Mouse (Mus musculus) lung, postnatal 0 days (tissue): ENCODE data around the gene Slc13a2. TPM values are rescaled to one million over a fixed set of nuclear protein-coding genes. Genes with fewer than 3 reads are reported as not detected.

Experiments used
- ATAC-seq: fragments of 200-750 bp; cut with Nextera tagmentation; 2 replicates; pipeline ENCODE4 v1.8.0; 2017; ENCODE audit warnings: moderate library complexity
- DNase-seq: peaks from one replicate; pipeline ENCODE4 v3.0.0-alpha.2; 2016; ENCODE audit warnings: low spot score
- H3K27ac ChIP-seq: fragments of 300-500 bp; sonication (generic); 2 replicates; pipeline ENCODE4 v1.5.1; 2014; ENCODE audit warnings: antibody characterized with exemption, mild to moderate bottlenecking, low read length, mixed read lengths
- H3K27me3 ChIP-seq: fragments of 300-500 bp; sonication (generic); replicated peaks from 2 replicates; pipeline ENCODE4 v1.6.1; 2014; ENCODE audit warnings: low read length, mixed read lengths; ENCODE audit not compliant: insufficient read depth
- H3K36me3 ChIP-seq: fragments of 300-500 bp; sonication (generic); 2 replicates; pipeline ENCODE4 v1.6.1; 2014; ENCODE audit warnings: low read length, mixed read lengths; ENCODE audit not compliant: insufficient read depth
- H3K4me1 ChIP-seq: fragments of 300-500 bp; sonication (generic); 2 replicates; pipeline ENCODE4 v1.6.1; 2014; ENCODE audit warnings: antibody characterized with exemption, low read depth, low read length, mixed read lengths; ENCODE audit not compliant: insufficient read depth
- H3K4me2 ChIP-seq: fragments of 300-500 bp; sonication (generic); replicated peaks from 2 replicates; pipeline ENCODE4 v1.6.1; 2014; ENCODE audit warnings: low read depth, mild to moderate bottlenecking, low read length, moderate library complexity, mixed read lengths
- H3K4me3 ChIP-seq: fragments of 300-500 bp; sonication (generic); 2 replicates; pipeline ENCODE4 v1.5.1; 2014; ENCODE audit warnings: low read depth, low read length
- H3K9ac ChIP-seq: fragments of 300-500 bp; sonication (generic); replicated peaks from 2 replicates; pipeline ENCODE4 v1.6.1; 2014; ENCODE audit warnings: low read depth, mild to moderate bottlenecking
- H3K9me3 ChIP-seq: fragments of 300-500 bp; sonication (generic); 2 replicates; pipeline ENCODE4 v1.6.1; 2016; ENCODE audit warnings: low read length, mixed read lengths
- CTCF ChIP-seq: IDR thresholded peaks from 2 replicates; pipeline ENCODE4 v1.5.1; 2016; ENCODE audit warnings: antibody characterized with exemption, mild to moderate bottlenecking
- EP300 ChIP-seq: IDR thresholded peaks from 2 replicates; pipeline ENCODE4 v1.6.1; 2016; ENCODE audit warnings: antibody characterized with exemption, mild to moderate bottlenecking, control low read depth
- WGBS: fragments of 180-500 bp; shearing (Covaris S2); extraction: QIAGEN DNeasy Blood & Tissue Kit; methylation state at CpG from one replicate; pipeline ENCODE4 v1.1.7; 2014; 5-methylcytosine and 5-hydroxymethylcytosine counted together
- polyA plus RNA-seq: library from polyadenylated mRNA; unstranded; fragments of >200 nt; fragmentation: Nextera tagmentation; extraction: Ambion mirVana; gene quantifications from 2 replicates; pipeline ENCODE4 v1.2.1, GENCODE M21; 2015

Gene Slc13a2
- polyA plus RNA-seq, 1 experiment from 2014 or later: 0.43 TPM

DNA sequence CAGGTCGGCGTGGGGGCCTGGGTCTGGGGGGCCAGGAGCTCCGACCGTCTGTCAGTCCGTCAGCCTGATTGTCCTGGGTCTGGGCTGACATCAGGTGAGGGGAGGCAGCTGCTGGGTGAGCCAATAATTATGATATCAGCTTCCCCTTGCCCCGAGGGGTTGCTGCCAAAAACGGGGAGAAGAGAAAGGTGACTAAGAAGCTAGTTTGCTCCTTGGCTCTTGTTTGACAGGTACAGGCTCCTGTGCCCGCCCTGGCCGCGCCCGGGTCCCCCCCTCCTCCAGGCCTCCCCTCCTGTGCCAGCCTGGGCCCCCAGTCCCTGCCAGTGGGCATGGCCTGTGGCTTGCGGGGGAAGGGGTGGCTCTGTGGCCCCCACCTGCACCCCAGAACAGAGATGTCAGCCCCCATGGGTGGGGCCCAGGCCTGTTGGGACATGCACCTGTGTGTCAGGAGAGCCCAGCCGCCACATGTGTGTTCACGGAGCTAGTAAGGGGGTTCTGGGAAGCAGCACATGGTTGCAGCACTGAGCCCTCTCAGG lies 35.4 kb downstream of the Slc13a2 start, which contains the start of gene Foxn1:
TSS of gene Foxn1 (minus strand) at position 51 of the 536 bp plus-strand sequence.
- DNase-seq: no peak
- ATAC-seq: no peak

DNA sequence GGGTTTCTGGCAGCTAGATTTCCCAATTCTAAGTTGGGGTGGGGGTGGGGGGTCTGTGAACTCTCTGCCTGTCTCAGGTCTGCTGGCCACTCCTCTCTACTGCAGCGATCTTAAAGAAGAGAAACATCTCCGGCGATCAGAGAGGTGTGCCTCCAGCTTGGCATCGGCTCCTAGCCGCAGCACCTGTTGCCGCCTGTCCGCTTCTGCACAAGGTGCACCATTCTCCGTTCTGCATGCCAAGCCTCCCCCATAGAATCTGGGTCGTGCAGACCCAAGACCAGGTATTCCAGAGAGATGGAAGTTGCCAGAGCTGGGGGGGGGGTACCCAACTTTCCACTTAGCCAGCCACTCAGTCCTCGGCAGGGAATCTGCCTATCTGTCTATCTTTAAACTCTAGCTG lies 36.2 kb downstream of the Slc13a2 start:
- DNase-seq: no peak
- TF ChIP-seq CTCF (no peak), EP300 (no peak)
- Histone ChIP-seq H3K27ac (no peak overlapping the region), H3K36me3 (no peaks in the 10 kb centered on the region), H3K9me3 (no peaks in the 10 kb centered on the region), H3K4me1 (no peaks in the 10 kb centered on the region), H3K27me3 (no peaks in the 10 kb centered on the region), H3K4me3 (no peak overlapping the region), H3K4me2 (no peak overlapping the region), H3K9ac (no peak overlapping the region)
- WGBS: 85% methylated on average over 10 of the region's 10 CpGs
- ATAC-seq: no peak

More for the DNA sequence above, 35.4 kb downstream of the Slc13a2 start, which contains the start of gene Foxn1:
- WGBS: 70% methylated on average over 11 of the region's 14 CpGs
- Histone ChIP-seq H3K36me3 (no peaks in the 10 kb centered on the region), H3K27me3 (no peaks in the 10 kb centered on the region), H3K27ac (no peak within 1 kb of the TSS), H3K4me2 (no peak within 1 kb of the TSS), H3K9me3 (no peaks in the 10 kb centered on the region), H3K9ac (no peak within 1 kb of the TSS), H3K4me1 (no peaks in the 10 kb centered on the region), H3K4me3 (no peak within 1 kb of the TSS)
- TF ChIP-seq EP300: no peak
- TF ChIP-seq CTCF: no peak

DNA sequence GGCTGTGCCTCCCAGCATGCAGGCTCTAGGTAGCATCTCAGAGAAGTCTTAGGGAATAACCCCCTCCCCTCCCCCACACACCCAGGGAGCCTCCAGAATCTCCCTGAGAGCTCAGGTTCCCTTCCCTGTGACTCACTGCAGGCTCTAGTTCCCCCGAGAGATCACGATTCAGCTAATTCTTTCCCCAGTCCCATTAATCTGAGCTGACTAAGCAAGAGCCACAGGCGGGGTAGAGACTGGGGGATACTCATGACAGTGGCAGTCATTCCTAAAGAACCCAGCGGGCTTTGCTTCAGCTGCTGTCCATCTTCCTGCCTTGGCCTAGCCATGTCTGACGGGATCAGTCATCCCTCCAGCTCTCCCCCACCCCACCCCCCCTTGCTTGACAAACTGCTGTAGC lies 39.3 kb downstream of the Slc13a2 start:
- Histone ChIP-seq H3K9me3 (no peaks in the 10 kb centered on the region), H3K4me3 (no peak overlapping the region), H3K27ac (no peak overlapping the region), H3K36me3 (no peaks in the 10 kb centered on the region), H3K27me3 (no peaks in the 10 kb centered on the region), H3K4me1 (no peaks in the 10 kb centered on the region), H3K4me2 (no peak overlapping the region), H3K9ac (no peak overlapping the region)
- ATAC-seq: no peak
- DNase-seq: no peak
- no peak for TF ChIP-seq CTCF
- TF ChIP-seq EP300: no peak
- 31% methylated on average over 5 of the region's 5 CpGs for WGBS

DNA sequence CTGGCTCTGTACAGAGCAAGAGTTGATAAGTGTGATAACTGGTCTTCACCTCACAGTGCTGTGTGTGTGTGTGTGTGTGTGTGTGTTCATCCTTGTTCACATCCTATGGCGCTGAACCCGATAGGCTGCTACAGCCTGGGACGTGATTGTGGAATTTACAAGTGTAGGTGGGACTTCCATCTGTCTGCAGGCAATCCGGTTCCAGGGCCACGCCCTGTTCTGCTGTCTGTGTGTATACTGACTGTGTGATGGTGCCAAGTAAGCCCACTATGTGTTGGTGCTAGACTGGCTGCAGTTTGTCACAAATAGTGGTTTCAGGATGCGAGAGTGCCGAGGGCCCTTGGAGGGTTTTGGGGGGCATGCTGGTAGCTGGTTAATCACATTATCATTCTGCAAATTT lies 39.7 kb downstream of the Slc13a2 start:
- DNase-seq: no peak
- H3K4me1 ChIP-seq: no peaks in the 10 kb centered on the region

DNA sequence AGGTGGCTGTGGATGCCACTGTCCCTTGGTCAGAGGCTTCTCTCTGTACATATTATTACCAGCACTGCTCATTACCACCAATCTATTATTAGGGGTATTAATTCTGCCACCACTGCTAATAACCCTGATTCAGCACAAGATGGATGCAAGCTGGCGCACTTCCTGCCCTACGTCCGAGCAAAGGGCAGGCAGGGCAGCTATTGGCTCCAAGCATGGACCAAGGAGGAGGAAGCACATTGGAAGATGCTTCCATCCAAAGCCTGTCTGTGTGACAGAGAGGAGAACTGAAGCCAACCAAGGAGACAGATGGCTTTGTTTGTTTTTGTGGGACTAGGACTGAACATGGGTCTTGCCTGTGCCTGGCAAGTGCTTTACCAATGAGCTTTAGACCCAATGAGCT lies 41.0 kb downstream of the Slc13a2 start:
- ATAC-seq (no peak), DNase-seq (no peak)
- no peak overlapping the region for H3K9ac ChIP-seq
- H3K4me1 ChIP-seq: no peaks in the 10 kb centered on the region
- no peaks in the 10 kb centered on the region for H3K9me3 ChIP-seq
- 67% methylated on average over 3 of the region's 3 CpGs for WGBS
- TF ChIP-seq CTCF: no peak
- TF ChIP-seq EP300: no peak
- no peaks in the 10 kb centered on the region for H3K36me3 ChIP-seq
- H3K27me3 ChIP-seq: no peaks in the 10 kb centered on the region
- H3K4me3 ChIP-seq: no peak overlapping the region
- no peak overlapping the region for H3K27ac ChIP-seq
- H3K4me2 ChIP-seq: no peak overlapping the region

More for the DNA sequence above, 39.7 kb downstream of the Slc13a2 start:
- no peak for TF ChIP-seq CTCF
- no peak for TF ChIP-seq EP300
- Histone ChIP-seq H3K4me3 (no peak overlapping the region), H3K27me3 (no peaks in the 10 kb centered on the region), H3K9me3 (no peaks in the 10 kb centered on the region), H3K36me3 (no peaks in the 10 kb centered on the region), H3K9ac (no peak overlapping the region), H3K27ac (no peak overlapping the region), H3K4me2 (no peak overlapping the region)
- ATAC-seq: no peak
- WGBS: 81% methylated on average over 7 of the region's 7 CpGs

DNA sequence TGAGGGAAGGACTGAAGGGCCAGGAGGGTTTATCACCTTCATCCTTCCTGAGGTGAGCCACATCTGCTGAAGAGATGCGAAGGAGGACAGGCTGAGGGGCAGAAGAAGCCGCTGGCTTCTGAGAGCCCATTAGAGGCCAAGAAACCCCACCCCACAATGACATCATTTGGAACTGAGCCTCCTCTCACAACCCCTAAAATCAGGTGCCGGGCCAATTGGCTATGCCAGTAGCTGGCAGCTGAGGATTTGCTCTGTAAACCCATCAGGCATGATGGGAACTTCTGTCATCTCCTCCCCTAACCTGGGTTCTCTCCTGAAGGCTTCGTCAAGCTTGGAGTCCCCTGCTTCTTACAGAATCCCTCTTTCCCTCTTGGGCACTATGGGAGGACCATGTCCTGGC lies 41.7 kb downstream of the Slc13a2 start:
- Histone ChIP-seq H3K9me3 (no peaks in the 10 kb centered on the region), H3K4me3 (no peak overlapping the region), H3K4me2 (no peak overlapping the region), H3K9ac (no peak overlapping the region), H3K36me3 (no peaks in the 10 kb centered on the region), H3K27ac (no peak overlapping the region), H3K27me3 (no peaks in the 10 kb centered on the region), H3K4me1 (no peaks in the 10 kb centered on the region)
- no peak for ATAC-seq
- TF ChIP-seq CTCF (no peak), EP300 (no peak)
- WGBS: 65% methylated on average over 4 of the region's 4 CpGs
- DNase-seq: no peak
